Mouse (Mus musculus) CH12.LX (cell line): ENCODE results near the gene Dolk. TPM values are rescaled to one million over a fixed set of nuclear protein-coding genes. Genes with fewer than 3 reads are reported as not detected.

Source experiments
- DNase-seq: peaks from one replicate; pipeline ENCODE4 v3.0.0-alpha.2; 2013; ENCODE audit errors: extremely low read depth
- H3K27ac ChIP-seq: 2 replicates; pipeline ENCODE4 v1.5.1; 2012; ENCODE audit warnings: low read depth, mild to moderate bottlenecking, control low read depth, moderate library complexity; ENCODE audit not compliant: insufficient read depth
- H3K27me3 ChIP-seq: replicated peaks from 2 replicates; pipeline ENCODE3; 2012; ENCODE audit warnings: inconsistent platforms
- H3K36me3 ChIP-seq, 2 experiments: replicated peaks in 1 of 2; 2 replicates each; pipeline versions ENCODE3 to v1.6.1; 2012; ENCODE audit warnings: inconsistent platforms in 1 of 2, low read length in 1 of 2, mild to moderate bottlenecking in 1 of 2, mixed read lengths in 1 of 2, moderate library complexity in 1 of 2; ENCODE audit not compliant: control insufficient read depth in 1 of 2, insufficient read depth in 1 of 2
- H3K4me1 ChIP-seq, 2 experiments: 2 replicates each; pipeline ENCODE4 v1.6.1; 2012; ENCODE audit warnings: inconsistent platforms in 1 of 2, moderate library complexity in 1 of 2; ENCODE audit not compliant: insufficient read depth in 2 of 2, control insufficient read depth in 1 of 2
- H3K4me2 ChIP-seq: 2 replicates; pipeline ENCODE4 v1.6.1; 2012; ENCODE audit warnings: low read depth, mild to moderate bottlenecking, control low read depth; ENCODE audit not compliant: poor library complexity, insufficient read depth, severe bottlenecking
- H3K4me3 ChIP-seq, 3 experiments: fragments of 150-350 bp in 1 of 3; sonication (generic) in 1 of 3; replicated peaks in 1 of 3; 2 replicates each; pipeline versions ENCODE3 to v1.5.1; 2011 to 2012; ENCODE audit warnings: low read depth in 2 of 3, low read length in 2 of 3, mild to moderate bottlenecking in 2 of 3, moderate library complexity in 2 of 3, control low read depth in 1 of 3, improper control_type of control experiment in 1 of 3, inconsistent platforms in 1 of 3, mixed read lengths in 1 of 3; ENCODE audit not compliant: poor library complexity in 1 of 3
- H3K79me2 ChIP-seq: replicated peaks from 2 replicates; pipeline ENCODE4 v1.6.1; 2012; ENCODE audit warnings: mild to moderate bottlenecking, moderate library complexity; ENCODE audit not compliant: control insufficient read depth, poor library complexity, insufficient read depth, severe bottlenecking; ENCODE audit errors: extremely low read depth
- H3K9ac ChIP-seq: 2 replicates; pipeline ENCODE4 v1.6.1; 2012; ENCODE audit warnings: low read depth, mild to moderate bottlenecking, control low read depth, moderate library complexity; ENCODE audit not compliant: insufficient read depth
- H3K9me3 ChIP-seq: replicated peaks from 2 replicates; pipeline ENCODE3; 2012; ENCODE audit warnings: low read length, inconsistent platforms, mixed read lengths
- BHLHE40 ChIP-seq: IDR thresholded peaks from 2 replicates; pipeline ENCODE4 v1.6.1; 2011; ENCODE audit warnings: mild to moderate bottlenecking, low read depth, low read length, improper control_type of control experiment
- CHD1 ChIP-seq: IDR thresholded peaks from 2 replicates; pipeline ENCODE4 v1.6.1; 2012; ENCODE audit warnings: low read depth, low read length, improper control_type of control experiment, inconsistent platforms
- CHD2 ChIP-seq: IDR thresholded peaks from 2 replicates; pipeline ENCODE4 v1.6.1; 2011; ENCODE audit warnings: low read length, improper control_type of control experiment
- CTCF ChIP-seq, 2 experiments: IDR thresholded peaks in 1 of 2; conservative IDR thresholded peaks in 1 of 2; 2 replicates each; pipeline ENCODE4 v1.5.1; 2011 to 2012; ENCODE audit warnings: low read depth in 2 of 2, low read length in 2 of 2, improper control_type of control experiment in 1 of 2, inconsistent platforms in 1 of 2, mild to moderate bottlenecking in 1 of 2, moderate library complexity in 1 of 2
- E2F4 ChIP-seq: IDR thresholded peaks from 2 replicates; pipeline ENCODE4 v1.6.1; 2011; ENCODE audit warnings: low read depth, low read length, improper control_type of control experiment; ENCODE audit not compliant: insufficient replicate concordance
- ELF1 ChIP-seq: IDR thresholded peaks from 2 replicates; pipeline ENCODE4 v1.6.1; 2014; ENCODE audit warnings: low read depth, mild to moderate bottlenecking, inconsistent platforms, low read length, improper control_type of control experiment
- ETS1 ChIP-seq: conservative IDR thresholded peaks from 2 replicates; pipeline ENCODE4 v1.6.1; 2012; ENCODE audit warnings: low read depth, mild to moderate bottlenecking, inconsistent platforms, low read length, improper control_type of control experiment, moderate library complexity
- GABPA ChIP-seq: IDR thresholded peaks from 2 replicates; pipeline ENCODE4 v1.6.1; 2012; ENCODE audit warnings: low read depth, low read length, improper control_type of control experiment, inconsistent platforms; ENCODE audit not compliant: insufficient replicate concordance
- JUN ChIP-seq: IDR thresholded peaks from 2 replicates; pipeline ENCODE4 v1.6.1; 2011; ENCODE audit warnings: low read depth, mild to moderate bottlenecking, low read length, improper control_type of control experiment, moderate library complexity; ENCODE audit not compliant: insufficient read depth
- JUND ChIP-seq: conservative IDR thresholded peaks from 2 replicates; pipeline ENCODE4 v1.6.1; 2011; ENCODE audit warnings: low read depth, low read length, improper control_type of control experiment
- MAFK ChIP-seq: IDR thresholded peaks from 2 replicates; pipeline ENCODE4 v1.6.1; 2011; ENCODE audit warnings: low read length, improper control_type of control experiment; ENCODE audit not compliant: insufficient replicate concordance
- MAX ChIP-seq: IDR thresholded peaks from 2 replicates; pipeline ENCODE4 v1.6.1; 2011; ENCODE audit warnings: low read length, improper control_type of control experiment
- MAZ ChIP-seq: IDR thresholded peaks from 2 replicates; pipeline ENCODE4 v1.6.1; 2012; ENCODE audit warnings: low read depth, mild to moderate bottlenecking, inconsistent platforms, low read length, improper control_type of control experiment, moderate library complexity
- MEF2A ChIP-seq: IDR thresholded peaks from 2 replicates; pipeline ENCODE4 v1.6.1; 2014; ENCODE audit warnings: low read depth, mild to moderate bottlenecking, inconsistent platforms, low read length, improper control_type of control experiment, borderline replicate concordance
- MXI1 ChIP-seq: IDR thresholded peaks from 2 replicates; pipeline ENCODE4 v1.6.1; 2011; ENCODE audit warnings: mild to moderate bottlenecking, low read depth, low read length, improper control_type of control experiment
- NELFE ChIP-seq: IDR thresholded peaks from 2 replicates; pipeline ENCODE4 v1.6.1; 2011; ENCODE audit warnings: low read depth, low read length, improper control_type of control experiment
- NRF1 ChIP-seq: IDR thresholded peaks from 2 replicates; pipeline ENCODE4 v1.6.1; 2014; ENCODE audit warnings: low read depth, mild to moderate bottlenecking, inconsistent platforms, low read length, improper control_type of control experiment, moderate library complexity
- PAX5 ChIP-seq: IDR thresholded peaks from 2 replicates; pipeline ENCODE4 v1.6.1; 2012; ENCODE audit warnings: low read length, inconsistent platforms, mixed read lengths
- POLR2A ChIP-seq: IDR thresholded peaks from 2 replicates; pipeline ENCODE4 v1.6.1; 2011; ENCODE audit warnings: low read depth, mild to moderate bottlenecking, improper control_type of control experiment, low read length
- POLR2AphosphoS2 ChIP-seq: IDR thresholded peaks from 2 replicates; pipeline ENCODE4 v1.6.1; 2011; ENCODE audit warnings: low read depth, low read length, improper control_type of control experiment
- RAD21 ChIP-seq: IDR thresholded peaks from 2 replicates; pipeline ENCODE4 v1.6.1; 2011; ENCODE audit warnings: low read depth, mild to moderate bottlenecking, low read length, improper control_type of control experiment, moderate library complexity
- SIN3A ChIP-seq: IDR thresholded peaks from 2 replicates; pipeline ENCODE4 v1.6.1; 2012; ENCODE audit warnings: low read length, improper control_type of control experiment, inconsistent platforms
- SMC3 ChIP-seq: IDR thresholded peaks from 2 replicates; pipeline ENCODE4 v1.6.1; 2011; ENCODE audit warnings: low read depth, low read length, improper control_type of control experiment
- TBP ChIP-seq: conservative IDR thresholded peaks from 2 replicates; pipeline ENCODE4 v1.6.1; 2011; ENCODE audit warnings: low read depth, low read length, improper control_type of control experiment
- UBTF ChIP-seq: IDR thresholded peaks from 2 replicates; pipeline ENCODE4 v1.6.1; 2012; ENCODE audit warnings: low read depth, mild to moderate bottlenecking, inconsistent platforms, low read length, improper control_type of control experiment, moderate library complexity
- USF1 ChIP-seq: IDR thresholded peaks from 2 replicates; pipeline ENCODE4 v1.6.1; 2014; ENCODE audit warnings: low read depth, mild to moderate bottlenecking, inconsistent platforms, low read length, improper control_type of control experiment
- ZMIZ1 ChIP-seq: IDR thresholded peaks from 2 replicates; pipeline ENCODE4 v1.6.1; 2012; ENCODE audit warnings: low read depth, mild to moderate bottlenecking, inconsistent platforms, low read length, improper control_type of control experiment
- dilution Hi-C: fragments of 300-500 bp; cut with MboI; formaldehyde crosslinking; loops from 2 replicates; pipeline ENCODE4 v1.14.3; 2020; ENCODE audit warnings: low sequenced_read_pairs; ENCODE audit not compliant: extremely low pct_unique_long_range_greater_than_20kb, extremely low pct_ligation_motif_present
- in situ Hi-C: fragments of 300-500 bp; cut with MboI; formaldehyde crosslinking; loops from 3 replicates; pipeline ENCODE4 v1.14.3; 2019; ENCODE audit warnings: low sequenced_read_pairs, low pct_ligation_motif_present, low pct_unique_long_range_greater_than_20kb, mixed read lengths
- polyA plus RNA-seq: library from polyadenylated mRNA; unstranded; fragments of >175 nt; gene quantifications from 2 replicates; pipeline ENCODE4 v1.2.1, GENCODE M21; 2012; ENCODE audit warnings: low read depth; ENCODE audit not compliant: insufficient read length
- total RNA-seq, 2 experiments: library from RNA; depleted of rRNA; stranded (reverse); fragments of 300-350 nt in 1 of 2; fragments of >200 nt in 1 of 2; gene quantifications; 2 replicates each; pipeline ENCODE4 v1.2.3; 2012 to 2014

The Dolk gene
- total and polyA plus RNA-seq, 3 experiments = 11.6 to 17.4 (median 11.8) TPM

DNA sequence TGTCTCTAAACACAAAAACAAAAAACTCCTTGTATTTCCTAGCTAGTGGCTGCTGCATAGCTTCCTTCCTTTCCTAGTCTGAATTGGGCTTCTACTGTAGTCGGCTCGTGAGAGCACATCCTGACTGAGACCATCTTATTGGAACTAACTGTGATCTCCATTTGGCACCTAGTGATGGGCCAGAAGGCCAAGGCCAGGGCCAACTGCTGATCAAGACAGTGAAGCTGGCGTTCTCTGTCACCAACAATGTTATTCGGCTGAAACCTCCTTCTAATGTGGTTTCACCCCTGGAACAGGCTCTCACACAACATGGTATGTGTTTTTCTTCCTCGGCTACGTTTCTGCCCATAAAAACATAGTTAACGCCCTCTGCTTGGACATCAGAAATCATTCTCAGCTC lies 41.1 kb upstream of the Dolk start:
- no peak overlapping the region for H3K4me3 ChIP-seq
- no peaks in the 10 kb centered on the region for H3K9me3 ChIP-seq
- dilution Hi-C loops (no loop called here), in situ Hi-C loops (no loop called here)
- H3K4me2 ChIP-seq = no peak overlapping the region
- H3K27ac ChIP-seq = no peak overlapping the region
- DNase-seq = no peak
- no peaks in the 10 kb centered on the region for H3K79me2 ChIP-seq
- H3K27me3 ChIP-seq = no peaks in the 10 kb centered on the region
- H3K4me1 ChIP-seq = no peaks in the 10 kb centered on the region
- TF ChIP-seq UBTF (no peak), E2F4 (no peak), MXI1 (no peak), CTCF (conservative IDR thresholded peaks at IDR 0.05 in 1 of 2, IDR thresholded peaks at IDR 0.05 in 1 of 2; ENCODE audit: low read depth in 2 of 2, low read length in 2 of 2) (no peak), MAZ (no peak), USF1 (no peak), POLR2AphosphoS2 (no peak), BHLHE40 (no peak), ZMIZ1 (no peak), GABPA (no peak), SIN3A (no peak), MEF2A (no peak), POLR2A (no peak), JUN (no peak), ELF1 (no peak), ETS1 (no peak), CHD2 (no peak), MAX (no peak), SMC3 (no peak), JUND (no peak)
- H3K9ac ChIP-seq = no peak overlapping the region
- H3K36me3 ChIP-seq = peaks cover 70 to 97% of the 10 kb centered on the region in 2 experiments

DNA sequence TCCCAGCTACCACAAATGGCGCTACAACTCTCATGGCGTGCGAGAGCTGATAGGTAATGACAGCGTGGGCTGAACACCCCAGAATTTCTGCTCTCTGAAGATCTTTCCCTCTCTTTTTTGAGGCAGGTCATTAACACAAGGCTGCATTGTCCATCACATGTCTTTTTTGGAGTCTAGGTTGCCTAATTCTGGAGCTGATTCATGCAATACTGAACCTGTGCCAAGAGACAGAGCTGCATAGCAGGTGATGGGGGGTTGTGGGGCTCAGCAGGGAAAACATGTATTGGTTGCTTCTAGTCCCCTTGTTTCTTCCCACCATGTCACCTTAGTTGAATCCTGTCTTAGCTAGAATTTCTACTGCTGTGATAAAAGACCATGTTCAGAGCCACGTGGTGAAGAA lies 39.2 kb upstream of the Dolk start:
- H3K4me1 ChIP-seq = no peaks in the 10 kb centered on the region
- in situ Hi-C loops = no loop called here
- no peak overlapping the region for H3K9ac ChIP-seq
- no peak overlapping the region for H3K27ac ChIP-seq
- TF ChIP-seq MAX (no peak), RAD21 (no peak), NELFE (no peak), BHLHE40 (no peak), SMC3 (no peak), ZMIZ1 (no peak), MAFK (no peak), TBP (no peak), USF1 (no peak), PAX5 (no peak), JUND (no peak), NRF1 (no peak), CHD1 (no peak)
- dilution Hi-C loops = no loop called here
- H3K4me3 ChIP-seq = no peak overlapping the region
- H3K79me2 ChIP-seq = no peaks in the 10 kb centered on the region
- H3K27me3 ChIP-seq = no peaks in the 10 kb centered on the region
- H3K9me3 ChIP-seq = no peaks in the 10 kb centered on the region
- no peak overlapping the region for H3K4me2 ChIP-seq
- H3K36me3 ChIP-seq = peaks cover 75 to 97% of the 10 kb centered on the region in 2 experiments
- no peak for DNase-seq
